Mouse (Mus musculus) neutrophil, adult 5-6 weeks (primary cell): Measurements from ENCODE around the gene Cib1. TPM values are rescaled to one million over a fixed set of nuclear protein-coding genes. Genes with fewer than 3 reads are reported as not detected.
A peak's percentile ranks its signal among the peaks of the same experiment; 100 is the strongest.

Source experiments
- ATAC-seq: fragments of 151-379, 151-347 bp; 2 replicates; pipeline ENCODE4 v1.8.0; 2017; ENCODE audit warnings: mild to moderate bottlenecking, moderate TSS enrichment; ENCODE audit not compliant: insufficient number of reproducible peaks, poor library complexity, low FRiP score, severe bottlenecking; ENCODE audit errors: extremely low read depth
- total RNA-seq: library from RNA; stranded (forward); fragments of 200-1000 nt; gene quantifications from 2 replicates; pipeline ENCODE4 v1.2.3, GENCODE M21; 2017

Gene Cib1
- total RNA-seq, 1 experiment from 2014 or later: 72.9 TPM

GRCm38 (mm10) chr7:80189147-80189933 is 43.3 kb downstream of the Cib1 start:
- no peak for ATAC-seq

DNA sequence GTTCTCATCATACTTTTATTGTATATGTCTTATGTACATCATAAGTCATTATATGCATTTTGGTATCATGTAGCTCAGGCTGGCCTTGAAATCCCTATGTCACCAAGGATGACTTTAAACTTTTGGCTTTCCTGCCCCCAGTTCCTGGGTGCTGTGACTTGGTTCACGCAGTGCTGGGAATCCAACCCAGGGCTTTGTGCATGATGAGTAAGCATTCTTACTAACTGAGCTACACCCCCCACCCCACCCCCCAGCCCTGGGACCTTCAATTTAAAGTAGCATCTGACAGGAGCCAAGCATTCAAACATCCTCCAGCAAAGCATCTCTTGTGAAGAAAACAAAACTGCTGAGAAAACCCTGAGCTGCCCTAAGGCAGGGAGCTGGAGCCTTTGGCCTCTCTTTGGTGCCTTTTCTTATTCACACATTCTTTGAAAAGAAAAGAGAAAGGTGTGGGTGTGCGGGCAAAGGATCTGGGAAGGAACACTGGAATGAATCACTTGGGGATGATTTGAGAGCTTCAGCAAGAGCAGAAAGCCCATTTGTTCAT is 44.0 kb downstream of the Cib1 start:
- ATAC-seq: no peak

- ATAC-seq: no peak
These were observed 45.1 kb downstream of the Cib1 start for GRCm38 (mm10) chr7:80187501-80187900.

DNA sequence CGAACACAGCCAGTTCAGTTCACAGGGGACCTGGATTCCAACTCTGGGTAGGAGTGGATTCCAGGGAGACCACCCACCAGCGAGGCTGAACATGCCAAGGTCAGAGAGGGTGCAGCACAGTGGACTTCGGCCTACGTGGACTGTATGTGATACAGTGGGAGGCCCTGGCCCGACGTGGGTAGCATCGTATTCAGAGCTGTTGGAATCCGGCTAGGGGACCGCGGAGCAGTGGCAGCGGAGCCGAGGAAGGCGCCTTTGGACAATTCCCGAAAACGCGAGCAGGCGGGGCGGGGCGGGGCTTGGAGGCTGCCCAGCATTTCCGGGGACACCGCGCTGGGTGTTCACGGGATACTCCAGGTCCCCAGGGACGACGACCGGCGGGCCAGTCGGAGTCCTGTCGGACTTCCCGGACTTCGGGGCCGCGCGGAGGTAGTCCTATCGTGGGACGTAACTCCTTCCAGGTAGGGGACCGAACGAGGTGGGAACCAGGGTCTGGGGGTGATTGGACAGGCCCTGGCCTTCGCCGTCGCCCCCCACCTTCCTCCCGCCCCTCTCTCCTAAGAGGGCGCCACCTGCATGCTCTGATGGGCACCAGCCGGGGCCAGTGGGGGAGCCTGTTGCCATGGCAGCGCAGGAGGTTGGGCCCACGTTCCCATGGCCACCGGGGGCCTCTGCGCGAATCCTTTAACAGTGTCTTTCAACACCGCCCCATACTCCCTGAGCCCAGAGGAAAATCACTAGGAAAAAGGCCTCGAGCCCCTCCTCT is 45.9 kb downstream of the Cib1 start, which contains the start of gene Sema4b:
Sema4b (plus strand) TSS at position 311 of the 766 bp plus-strand sequence.
- peak; percentile 50 for ATAC-seq

- no peak for ATAC-seq
These were observed 46.6 kb downstream of the Cib1 start for GRCm38 (mm10) chr7:80186021-80186420.

GRCm38 (mm10) chr7:80184968-80185367 is 47.6 kb downstream of the Cib1 start:
- no peak for ATAC-seq

DNA sequence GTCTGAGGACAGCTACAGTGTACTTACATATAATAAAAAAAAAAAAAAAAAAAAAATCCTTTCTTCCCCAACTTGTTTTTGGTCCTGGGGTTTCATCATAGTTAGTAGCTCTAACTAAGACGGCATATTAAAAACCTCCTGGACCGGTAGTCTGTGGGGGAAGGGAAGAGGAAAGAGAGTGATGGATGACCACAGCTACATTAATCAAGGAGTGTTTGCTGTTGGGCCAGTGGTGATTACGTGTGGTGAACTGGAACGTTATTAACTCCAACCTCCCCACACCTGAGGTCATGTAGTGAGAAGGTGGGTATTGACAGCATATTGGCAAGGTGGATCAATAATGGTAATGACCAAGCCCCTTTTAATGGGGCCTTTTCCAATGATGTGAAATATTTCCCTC is 48.1 kb downstream of the Cib1 start:
- ATAC-seq: no peak

DNA sequence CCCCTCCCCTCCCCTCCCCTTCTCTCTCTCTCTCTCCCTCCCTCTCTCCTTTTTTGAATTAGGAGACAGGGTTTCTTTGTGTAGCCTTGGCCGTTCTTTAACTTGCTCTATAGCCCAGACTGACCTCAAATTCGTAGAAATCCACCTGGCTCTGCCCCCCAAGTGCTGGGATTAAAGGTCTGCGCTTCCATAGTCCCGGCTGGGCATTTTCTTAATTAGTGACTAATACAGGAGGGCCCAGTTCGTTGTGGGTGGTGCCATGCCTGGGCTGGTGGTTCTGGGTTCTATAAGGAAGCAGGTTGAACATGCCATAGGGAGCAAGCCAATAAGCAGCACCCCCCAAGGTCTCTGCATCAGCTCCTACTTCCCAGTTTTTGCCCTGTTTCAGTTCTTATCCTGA is 48.6 kb downstream of the Cib1 start:
- ATAC-seq: no peak

- no peak for ATAC-seq
These were observed 49.1 kb downstream of the Cib1 start for GRCm38 (mm10) chr7:80183466-80183865.

DNA sequence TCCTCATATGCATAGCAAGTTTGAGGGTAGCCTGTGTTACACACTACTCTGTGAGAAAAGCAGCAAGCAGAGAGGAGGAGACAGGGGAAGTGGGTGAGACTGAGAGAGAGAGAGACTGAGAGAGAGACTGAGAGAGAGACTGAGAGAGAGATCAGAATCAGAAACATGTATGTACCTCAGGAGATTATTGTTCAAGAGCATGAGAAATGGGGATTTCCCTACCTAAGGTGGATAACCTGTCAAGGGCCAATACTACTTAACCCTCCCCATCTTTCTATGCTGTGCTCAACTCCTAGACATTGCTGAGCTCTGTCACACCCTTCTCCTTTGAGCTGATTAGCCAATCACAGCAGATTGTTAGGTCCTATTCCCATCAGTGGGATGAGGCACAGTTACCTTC is 50.5 kb downstream of the Cib1 start:
- 0 out of 2 replicates have a peak, but pooled peaks have one; percentile 8 for ATAC-seq

DNA sequence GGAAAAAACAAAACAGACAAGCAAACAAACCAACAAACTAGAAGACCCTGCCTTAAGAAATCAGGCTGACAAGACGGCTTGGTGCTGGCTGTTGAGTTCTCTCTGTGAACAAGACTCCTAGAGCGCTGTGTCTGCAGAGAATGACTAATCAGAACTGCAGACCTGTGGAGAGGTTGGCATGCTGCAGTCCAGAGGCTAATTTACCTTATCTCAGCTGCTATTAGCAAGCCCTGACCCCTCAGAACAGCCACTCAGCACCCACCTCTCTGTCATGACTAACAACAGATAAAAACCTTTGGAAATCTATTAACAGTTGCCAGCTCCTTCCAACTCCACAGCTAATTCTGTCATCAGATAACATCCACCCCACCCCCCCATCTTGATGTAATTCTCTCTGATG is 51.5 kb downstream of the Cib1 start:
- ATAC-seq: no peak

DNA sequence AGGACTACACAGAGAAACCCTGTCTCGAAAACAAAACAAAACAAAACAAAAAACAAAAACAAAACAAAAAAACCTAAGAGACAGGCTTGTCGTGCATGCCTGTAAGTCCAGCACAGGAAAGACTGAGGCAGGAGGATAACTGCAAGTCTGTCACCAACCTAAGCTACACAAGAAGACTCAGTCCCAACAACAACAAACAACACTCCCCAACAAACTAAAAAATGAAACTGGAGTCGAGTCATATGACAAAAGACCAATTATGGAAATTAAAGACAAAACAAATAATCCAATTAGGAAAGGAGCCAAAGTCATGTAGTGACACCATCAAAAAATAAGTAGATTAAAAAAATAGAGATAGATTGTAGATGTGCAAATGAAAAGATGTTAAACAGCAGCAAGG is 52.4 kb downstream of the Cib1 start:
- no peak for ATAC-seq

GRCm38 (mm10) chr7:80179790-80180189 is 52.8 kb downstream of the Cib1 start:
- peak; percentile 59; the same call in 1 of the 2 replicates for ATAC-seq

GRCm38 (mm10) chr7:80179327-80179726 is 53.3 kb downstream of the Cib1 start:
- no peak for ATAC-seq

DNA sequence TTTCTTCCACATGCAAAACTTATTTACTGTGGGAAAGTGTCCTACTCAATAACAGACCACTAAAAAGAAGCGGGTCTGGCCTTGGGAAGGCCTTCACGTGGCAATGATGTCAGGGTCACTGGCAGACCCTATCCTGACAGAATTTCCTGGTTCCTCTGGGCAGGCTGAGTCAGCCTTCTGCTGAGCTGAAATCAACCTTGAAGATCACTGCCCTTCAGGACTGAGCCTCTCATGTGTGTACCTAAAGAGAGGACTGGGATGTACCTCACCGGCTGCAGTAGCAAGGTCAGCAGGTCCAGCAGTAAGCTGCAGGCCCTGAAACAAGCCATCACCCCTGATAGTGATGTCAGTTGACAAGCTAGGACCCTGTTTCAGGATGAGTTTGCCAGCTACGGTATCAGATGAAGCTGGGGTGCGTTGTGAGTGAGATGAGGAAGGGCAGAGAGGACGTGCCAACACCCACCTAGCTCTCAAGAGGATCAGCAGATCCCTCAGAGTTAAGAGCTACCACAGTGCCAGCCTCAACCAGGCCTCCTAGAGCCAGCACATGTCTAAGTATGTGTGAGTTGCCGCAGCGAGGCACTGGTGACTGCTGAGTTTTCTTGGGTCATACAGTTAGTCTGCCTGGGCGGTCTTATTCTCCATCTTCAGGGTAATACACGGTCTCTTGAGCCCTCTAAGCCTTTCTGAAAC is 54.4 kb downstream of the Cib1 start:
- no peak for ATAC-seq

DNA sequence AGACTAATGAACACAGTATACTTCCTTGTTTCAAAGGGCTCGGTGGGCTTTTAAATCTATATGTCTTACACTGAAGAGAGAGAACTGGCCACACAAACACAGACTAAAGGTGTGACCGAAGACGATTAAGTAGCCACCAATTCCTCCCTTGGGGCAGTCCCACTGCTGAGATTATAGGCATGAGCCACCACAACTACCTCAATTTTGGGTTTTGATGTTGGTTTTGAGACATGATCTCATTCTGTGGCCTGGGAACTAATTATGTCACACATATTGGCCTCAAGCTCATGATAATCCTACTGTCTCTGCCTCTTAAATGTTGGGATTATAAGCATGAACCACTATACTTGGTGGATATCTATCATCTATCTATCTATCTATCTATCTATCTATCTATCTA is 55.2 kb downstream of the Cib1 start:
- ATAC-seq: no peak
